Mouse (Mus musculus) urinary bladder, postnatal 25 days (tissue): Measurements from ENCODE around the gene Bcl2.

Experiments
- DNase-seq: peaks from one replicate; pipeline ENCODE4 v3.0.0; 2022; ENCODE audit warnings: low spot score

Gene Bcl2

GRCm38 (mm10) chr1:106664978-106665377, 49.1 kb downstream of the Bcl2 start:
- DNase-seq, result no peak

- DNase-seq, result no peak
These were observed 51.6 kb downstream of the Bcl2 start for GRCm38 (mm10) chr1:106662486-106662885.

- no peak for DNase-seq
These were observed 55.7 kb downstream of the Bcl2 start for GRCm38 (mm10) chr1:106658293-106658847.

DNA sequence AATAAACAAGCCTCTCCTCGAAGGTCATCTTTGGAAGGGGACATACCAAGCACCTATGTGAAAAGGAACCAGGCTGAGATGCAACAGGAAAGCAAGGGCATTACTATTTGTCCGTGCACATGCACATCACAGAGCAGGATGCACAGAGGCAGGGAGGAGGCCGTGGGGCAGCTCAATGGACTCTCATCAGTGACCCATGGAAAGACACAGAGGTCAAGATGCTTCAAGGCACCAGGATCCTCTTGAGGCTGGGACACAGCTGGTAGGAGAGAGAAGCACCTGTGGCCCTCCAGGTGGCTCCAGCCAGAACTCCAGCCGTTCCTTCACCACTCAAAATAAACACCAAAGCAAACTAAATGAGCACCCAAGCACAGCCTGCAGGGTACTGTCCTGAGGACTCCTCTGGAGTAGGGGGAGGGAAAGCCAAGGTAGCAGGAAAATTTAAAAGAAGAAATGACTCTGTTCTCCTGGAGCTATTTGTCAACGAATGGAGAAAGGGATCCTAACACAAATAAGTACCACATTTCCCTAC, 57.8 kb downstream of the Bcl2 start:
- no peak for DNase-seq

- no peak for DNase-seq
These were observed 59.8 kb downstream of the Bcl2 start for GRCm38 (mm10) chr1:106654254-106654653.

- no peak for DNase-seq
These were observed 60.6 kb downstream of the Bcl2 start for GRCm38 (mm10) chr1:106653441-106653860.

GRCm38 (mm10) chr1:106651211-106651610, 62.9 kb downstream of the Bcl2 start:
- no peak for DNase-seq

GRCm38 (mm10) chr1:106650427-106650826, 63.6 kb downstream of the Bcl2 start:
- DNase-seq, result no peak

- DNase-seq, result no peak
These were observed 66.7 kb downstream of the Bcl2 start for GRCm38 (mm10) chr1:106647336-106647735.

DNA sequence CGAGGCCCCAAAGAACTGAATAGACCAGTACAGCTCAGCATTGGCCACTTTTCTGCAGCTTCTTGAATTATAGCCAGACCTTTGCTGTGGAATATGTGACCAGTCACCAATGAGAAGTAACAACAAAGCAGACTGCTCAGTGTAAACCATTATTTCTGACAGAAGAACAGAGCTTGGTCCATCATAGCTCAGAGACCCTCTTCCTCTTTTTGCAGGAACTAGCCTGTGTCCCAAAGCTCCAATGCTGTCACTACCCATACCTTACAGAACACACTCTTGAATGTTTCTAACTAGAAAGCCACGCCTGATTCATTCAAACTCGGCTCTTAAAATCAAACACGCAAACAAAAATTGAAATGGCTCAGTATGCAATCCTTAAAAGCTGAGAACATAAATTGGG, 69.5 kb downstream of the Bcl2 start:
- no peak for DNase-seq

GRCm38 (mm10) chr1:106643527-106643926, 70.5 kb downstream of the Bcl2 start:
- DNase-seq, result no peak

GRCm38 (mm10) chr1:106640577-106640976, 73.5 kb downstream of the Bcl2 start:
- DNase-seq, result no peak

GRCm38 (mm10) chr1:106637705-106638104, 76.4 kb downstream of the Bcl2 start:
- DNase-seq, result no peak

- no peak for DNase-seq
These were observed 77.4 kb downstream of the Bcl2 start for GRCm38 (mm10) chr1:106636714-106637113.

DNA sequence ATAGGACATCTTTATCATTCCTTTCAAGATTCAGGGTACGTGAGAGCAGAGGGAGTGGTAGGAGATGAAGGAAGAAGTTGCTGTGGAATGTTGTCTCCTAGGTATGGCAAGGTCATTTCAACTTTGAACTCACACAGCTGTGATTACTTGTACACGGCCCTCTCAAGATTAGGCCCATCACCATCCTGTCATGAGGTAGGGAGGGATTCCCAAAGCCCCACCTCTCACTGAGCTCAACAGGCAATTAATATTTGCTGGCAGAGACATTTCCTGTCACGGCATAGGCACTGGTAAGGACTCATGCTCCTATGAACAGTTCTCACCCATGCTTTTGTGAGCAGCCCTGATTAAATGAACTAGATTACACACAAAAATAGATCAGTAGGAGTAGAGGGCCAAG, 80.9 kb downstream of the Bcl2 start:
- DNase-seq, result no peak

- DNase-seq, result no peak
These were observed 82.1 kb downstream of the Bcl2 start for GRCm38 (mm10) chr1:106631869-106632463.

DNA sequence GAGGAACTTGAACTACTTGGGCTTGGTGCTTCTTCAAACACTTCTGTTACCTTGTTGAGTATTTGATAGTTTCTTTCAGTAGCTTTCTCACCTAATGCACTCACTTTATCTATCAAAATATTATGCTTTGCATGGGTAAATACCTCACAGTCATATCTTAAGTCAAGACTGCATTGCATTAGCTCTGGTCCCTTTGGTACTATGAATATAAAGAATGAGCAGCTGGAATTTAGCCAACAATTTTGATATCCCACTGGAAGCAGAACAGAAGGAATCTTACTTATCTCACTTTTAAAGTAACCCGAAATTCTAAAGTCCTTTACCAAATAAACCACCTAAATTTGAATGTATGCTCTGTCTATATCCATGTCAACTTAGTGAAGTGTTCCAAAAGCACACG, 83.1 kb downstream of the Bcl2 start:
- no peak for DNase-seq

GRCm38 (mm10) chr1:106629931-106630682, 84.0 kb downstream of the Bcl2 start:
- peak; percentile 36 for DNase-seq

DNA sequence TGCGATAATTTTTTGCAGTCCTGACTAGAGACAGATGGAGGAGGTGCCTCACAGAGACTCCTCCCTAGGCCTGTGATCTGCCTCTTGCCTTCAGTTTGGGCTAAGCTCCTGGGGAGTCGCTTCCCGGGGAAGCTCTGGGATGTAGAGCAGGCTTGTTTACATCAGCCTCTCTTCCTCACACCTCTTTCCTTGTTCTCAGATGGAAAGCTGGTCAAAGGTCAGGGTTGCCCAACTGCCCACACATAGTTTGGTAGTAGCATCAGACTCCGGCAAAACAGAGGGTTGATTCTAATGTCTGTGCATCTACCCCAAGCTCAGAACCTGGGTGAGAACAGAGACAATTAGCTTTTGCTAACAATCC, 84.6 kb downstream of the Bcl2 start:
- DNase-seq, result peak; percentile 14

DNA sequence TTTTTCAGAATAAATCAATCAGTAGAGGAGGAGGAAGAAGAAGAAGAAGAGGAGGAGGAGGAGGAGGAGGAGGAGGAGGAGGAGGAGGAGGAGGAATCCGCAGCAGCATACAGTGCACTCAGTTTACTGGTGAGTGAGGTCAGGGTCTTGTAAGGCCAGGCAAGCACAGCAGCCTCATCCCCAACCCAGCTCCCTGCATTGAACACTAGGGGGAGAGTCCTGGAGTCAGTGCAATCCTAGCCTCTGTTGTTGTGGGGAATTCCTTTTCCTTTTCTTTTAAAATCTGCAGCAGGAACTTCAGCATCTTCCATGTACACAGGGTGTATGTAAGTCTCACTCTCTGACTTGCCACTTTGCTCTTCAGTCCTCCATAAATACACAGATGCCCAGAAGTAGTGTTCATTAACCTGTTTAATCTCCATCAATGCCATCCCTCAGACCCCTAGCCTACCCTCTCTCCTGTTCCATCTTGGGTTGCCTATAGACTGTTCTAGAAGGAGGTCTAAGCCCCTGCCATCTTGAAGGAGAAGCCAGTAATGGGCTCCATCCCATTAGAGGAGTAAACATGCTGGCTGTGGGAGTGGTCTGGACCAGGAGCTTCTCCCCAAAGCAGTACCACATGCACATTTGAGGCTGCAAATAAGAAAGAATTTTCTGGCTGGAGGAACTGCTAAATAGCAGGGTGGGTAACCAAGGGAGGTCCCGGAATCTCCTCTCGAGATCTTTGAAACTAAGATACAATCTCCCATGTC, 85.2 kb downstream of the Bcl2 start:
- no peak for DNase-seq

- DNase-seq, result no peak
These were observed 85.8 kb downstream of the Bcl2 start for GRCm38 (mm10) chr1:106628279-106628678.

- DNase-seq, result no peak
These were observed 86.8 kb downstream of the Bcl2 start for GRCm38 (mm10) chr1:106627241-106627640.
